Mouse (Mus musculus) lung, postnatal 0 days (tissue): ENCODE results near the gene Tnni3.

Experiments
- CTCF ChIP-seq: IDR thresholded peaks from 2 replicates; pipeline ENCODE4 v1.5.1; 2016; ENCODE audit warnings: antibody characterized with exemption, mild to moderate bottlenecking
- EP300 ChIP-seq: IDR thresholded peaks from 2 replicates; pipeline ENCODE4 v1.6.1; 2016; ENCODE audit warnings: antibody characterized with exemption, mild to moderate bottlenecking, control low read depth

DNA sequence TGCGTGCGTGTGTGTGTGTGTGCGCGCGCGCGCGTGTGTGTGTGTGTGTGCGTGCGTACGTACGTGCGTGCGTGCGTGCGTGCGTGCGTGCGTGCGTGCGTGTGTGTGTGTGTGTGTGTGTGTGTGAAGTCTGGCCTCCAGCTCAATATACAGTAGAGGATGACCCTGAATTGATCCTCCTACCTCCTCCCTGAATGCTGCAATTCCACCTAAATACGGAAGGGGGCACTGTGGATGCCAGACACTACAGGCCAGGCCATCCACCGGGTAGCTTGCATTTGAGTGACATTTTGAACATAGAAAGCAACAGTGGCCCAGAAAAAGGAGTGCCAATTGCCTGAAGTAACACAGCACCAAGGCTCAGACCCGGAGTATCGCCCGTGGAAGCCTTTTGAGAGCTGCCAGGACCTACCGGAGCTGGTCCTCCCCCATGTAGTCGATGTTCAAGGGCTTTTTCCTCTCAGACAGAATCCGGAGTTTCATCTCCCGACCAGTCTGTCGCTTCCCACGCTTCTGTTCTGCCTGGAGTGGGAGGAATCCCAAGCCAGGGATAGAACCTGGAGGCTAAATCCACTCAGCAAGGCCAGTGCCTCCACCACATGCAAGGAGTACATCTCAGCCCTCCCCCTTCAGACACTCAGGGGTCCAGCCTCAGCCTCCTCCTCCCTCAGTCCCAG lies 15.8 kb downstream of the Tnni3 start:
- TF ChIP-seq CTCF = peak; percentile 54
- TF ChIP-seq EP300 = no peak
